Comparison of ENCODE assay signal across 17 mouse cellular contexts in the genomic region with DNA sequence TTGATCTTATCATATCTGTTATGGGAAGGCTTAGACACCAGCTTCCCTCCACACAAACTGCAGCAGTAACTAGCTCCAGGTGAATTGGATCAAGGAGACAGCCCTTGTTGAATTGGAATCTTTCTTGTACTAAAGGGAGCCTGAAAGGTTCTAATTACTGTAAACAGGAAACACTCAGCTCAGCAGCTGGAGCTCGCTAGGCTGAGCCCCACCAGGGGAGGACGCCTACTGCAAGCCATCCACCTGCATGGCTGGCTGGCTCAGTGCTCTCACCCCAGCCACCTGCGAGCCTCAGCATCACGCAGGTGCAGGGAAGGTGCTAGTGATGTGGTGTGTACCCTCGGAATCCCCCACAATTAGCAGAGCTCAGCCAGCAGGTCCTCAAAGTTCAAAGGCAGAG. TPM values are rescaled to one million over a fixed set of nuclear protein-coding genes. Genes with fewer than 3 reads are reported as not detected.
A peak's percentile ranks its signal among the peaks of the same experiment; 100 is the strongest.
DNase-seq lines count a peak whose midpoint lies in the region; ATAC-seq and TF ChIP-seq lines count a peak whose summit lies in the region.
"Had no signal": no experiment of that assay in that cellular context is flagged by ENCODE, and none has a peak within 500 bp of the region (broad histone marks: within the 10 kb centered on the region; RNA-seq: fewer than 3 reads in every experiment).

No protein-coding gene starts in this region.

- ATAC-seq in CD4-positive, CD25-positive, alpha-beta regulatory T cell, adult 4 months: no peak

- peaks cover 9% of the 10 kb centered on the region for H3K4me1 ChIP-seq in olfactory bulb, adult 2 months (ENCODE audit: control insufficient read depth, insufficient read depth, low read length)
- H3K4me1 ChIP-seq in lung, adult 2 months (ENCODE audit: control insufficient read depth, insufficient read depth, low read length): peaks cover 7% of the 10 kb centered on the region; the same call in 1 of the 2 replicates
- H3K4me1 ChIP-seq: liver, embryonic 13.5 days had no signal

- no peak overlapping the region for H3K4me3 ChIP-seq in layer of hippocampus, adult 2 months
- no peak overlapping the region for H3K4me3 ChIP-seq in olfactory bulb, adult 2 months (ENCODE audit: insufficient read depth, low read depth, low read length)
- H3K4me3 ChIP-seq in lung, adult 2 months (replicated peaks; ENCODE audit: extremely low read depth, low read depth, low read length): no peak overlapping the region
- H3K4me3 ChIP-seq: heart, embryonic 12.5 days; hindbrain, embryonic 12.5 days; liver, embryonic 13.5 days had no signal

- WGBS in olfactory bulb, adult 2 months: 33% methylated on average over 5 of the region's 5 CpGs
- WGBS in lung, adult 2 months: 36% methylated on average over 5 of the region's 5 CpGs

- H3K27ac ChIP-seq in layer of hippocampus, adult 2 months: peak overlapping the region; percentile 19; the same call in 1 of the 2 replicates
- H3K27ac ChIP-seq in olfactory bulb, adult 2 months (ENCODE audit: insufficient read depth, low read depth, low read length): peak overlapping the region; percentile 15; the same call in 1 of the 2 replicates
- H3K27ac ChIP-seq: hindbrain, embryonic 12.5 days; liver, embryonic 13.5 days had no signal

- no peak for TF ChIP-seq CTCF in layer of hippocampus, adult 2 months (conservative IDR thresholded peaks at IDR 0.05)
- TF ChIP-seq CTCF in olfactory bulb, adult 2 months (IDR thresholded peaks at IDR 0.05; ENCODE audit: insufficient read depth, low read depth, low read length): no peak
- TF ChIP-seq CTCF in lung, adult 2 months (IDR thresholded peaks at IDR 0.05; ENCODE audit: insufficient read depth, low read length): no peak

- TF ChIP-seq POLR2A in olfactory bulb, adult 2 months (IDR thresholded peaks at IDR 0.05; ENCODE audit: insufficient read depth, low read depth, low read length): no peak
- no peak for TF ChIP-seq POLR2A in lung, adult 2 months (IDR thresholded peaks at IDR 0.05; ENCODE audit: borderline replicate concordance, extremely low read depth, low read depth, low read length)

- peak; percentile 3 for DNase-seq in CD4-positive, CD25-positive, alpha-beta regulatory T cell, adult 2 months (ENCODE audit: low read depth, low spot score)
- DNase-seq in layer of hippocampus, adult 2 months (ENCODE audit: low spot score in 2 of 2): no peak
- no peak for DNase-seq in layer of hippocampus, postnatal 14 days (ENCODE audit: low spot score in 2 of 2)
- peak; percentile 68 to 87 for DNase-seq in thymus, postnatal 36 days
- DNase-seq in lung, adult 2 months: no peak
- no peak for DNase-seq in heart, adult 8-10 months (ENCODE audit: low spot score)
- DNase-seq: adrenal gland, postnatal 25 days; gastrocnemius, postnatal 25 days; kidney, adult 2 months; layer of hippocampus, adult 9-11 months; liver, embryonic 13.5 days; lung, postnatal 36 days; midbrain, embryonic 14.5 days had no signal

RNA-seq across cellular contexts. Expression of a gene that starts 43.9 kb away (rescaled TPM):
- 100 to 1,000 TPM in 1 of 2 experiments, 10 to 100 TPM in 1; 87.2 to 143 TPM for polyA plus RNA-seq in CD4-positive, CD25-positive, alpha-beta regulatory T cell, adult 4 months (2017; shearing (Covaris generic))
- total RNA-seq in layer of hippocampus, adult 2 months (2021): 10 to 100 TPM; 75.6 to 81.3 TPM
- 10 to 100 TPM; 63.9 to 65.1 TPM for total RNA-seq in layer of hippocampus, postnatal 14 days (2021)
- polyA plus RNA-seq in olfactory bulb, adult 2 months (2012; ENCODE audit: insufficient read depth, insufficient read length, low replicate concordance, missing spikeins): not detected in 2 replicates
- 29.1 and 44.4 TPM in 2 replicates for polyA plus RNA-seq in lung, adult 2 months (2012; rRNA removed)
- total RNA-seq in heart, adult 8-10 months (2022): 10 to 100 TPM; 53.7 to 61.8 (median 55.7) TPM

RNA-seq across cellular contexts. Expression of a gene that starts 52.9 kb away (rescaled TPM):
- polyA plus RNA-seq in CD4-positive, CD25-positive, alpha-beta regulatory T cell, adult 4 months (2017; shearing (Covaris generic)): 1 to 10 TPM in 1 of 2 experiments, under 1 TPM in 1; 0.69 to 1.4 TPM
- total RNA-seq in layer of hippocampus, adult 2 months (2021): 10 to 100 TPM; 25.6 to 27.6 TPM
- total RNA-seq in layer of hippocampus, postnatal 14 days (2021): 10 to 100 TPM; 23.2 to 25.5 TPM
- polyA plus RNA-seq in olfactory bulb, adult 2 months (2012; ENCODE audit: insufficient read depth, insufficient read length, low replicate concordance, missing spikeins): not detected in 2 replicates
- 27.7 and 55.1 TPM in 2 replicates for polyA plus RNA-seq in lung, adult 2 months (2012; rRNA removed)
- total RNA-seq in heart, adult 8-10 months (2022): 100 to 1,000 TPM; 168 to 198 (median 178) TPM

Comparison
In these comparisons a context has a peak if more than half of its experiments do, and no peak if none do; other contexts are left out.
1. DNase-seq: peak in CD4-positive, CD25-positive, alpha-beta regulatory T cell, adult 2 months (single experiment) and thymus, postnatal 36 days (2 of 2); none in layer of hippocampus, adult 2 months (0 of 2), layer of hippocampus, postnatal 14 days (0 of 2), lung, adult 2 months (single experiment) and heart, adult 8-10 months (single experiment).
2. RNA of a gene that starts 52.9 kb away (total RNA-seq): 168 to 198 TPM in heart, adult 8-10 months; 25.6 to 27.6 TPM in layer of hippocampus, adult 2 months and 23.2 to 25.5 TPM in layer of hippocampus, postnatal 14 days; every median in the first group is over 4 times any median in the second.